Mouse (Mus musculus): Measurements from ENCODE around the gene Ankrd54. TPM values are rescaled to one million over a fixed set of nuclear protein-coding genes. Genes with fewer than 3 reads are reported as not detected.

Ankrd54 gene
- 73.8 and 77.9 TPM in 2 replicates for polyA plus RNA-seq (2016; fragmentation: Nextera tagmentation; extraction: Ambion mirVana)

DNA sequence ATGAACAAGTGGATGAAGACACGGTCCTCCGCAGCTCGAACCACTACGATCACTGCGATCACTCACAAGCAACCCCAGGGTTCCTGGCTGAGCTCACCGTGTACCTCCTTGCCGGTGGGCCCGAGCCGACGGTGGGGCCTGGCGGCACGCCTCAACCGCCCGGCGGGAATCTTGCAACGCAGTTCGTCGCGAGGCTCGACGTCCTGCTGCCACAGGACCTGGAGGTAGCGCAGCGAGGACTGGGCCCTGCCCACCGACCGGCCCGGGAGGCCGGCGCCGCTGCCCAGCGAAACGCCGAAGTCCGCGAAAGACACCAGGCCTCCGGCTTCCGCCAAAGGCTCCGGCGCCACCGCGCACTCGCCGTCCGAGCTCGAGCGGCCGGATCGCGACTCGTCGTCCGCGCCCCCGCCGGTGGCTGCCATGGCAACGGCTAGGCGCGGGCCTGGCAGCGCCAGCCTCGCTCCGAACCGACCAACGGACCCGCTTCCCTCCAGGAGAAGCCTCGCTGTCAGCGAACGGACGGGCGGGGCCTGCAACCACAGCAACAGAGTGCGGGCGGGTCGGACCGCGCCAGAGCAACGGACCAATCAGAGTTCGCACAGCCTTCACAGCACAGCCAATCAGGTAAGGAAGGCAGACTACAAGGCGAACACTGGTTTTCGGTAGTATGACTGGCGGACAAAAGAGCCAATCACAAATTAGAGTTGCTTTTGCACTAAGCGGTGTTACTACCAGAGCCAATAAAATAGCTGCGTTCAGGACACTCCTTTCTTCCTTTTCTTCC is at the start of gene Ankrd54:
Gene Ankrd54 (minus strand): TSS at position 518 of the 784 bp plus-strand sequence.
- under 1% methylated on average over 80 of the region's 80 CpGs for WGBS
- peaks cover 51% of the 10 kb centered on the region for H3K4me1 ChIP-seq
- no peaks in the 10 kb centered on the region for H3K27me3 ChIP-seq (ENCODE audit: low read depth, poor library complexity, severe bottlenecking)
- H3K4me3 ChIP-seq = peak within 1 kb of the TSS; percentile 99
- no peaks in the 10 kb centered on the region for H3K9me3 ChIP-seq (replicated peaks)
- DNase-seq (ENCODE audit: low spot score) = peak; percentile 94
- H3K36me3 ChIP-seq = peaks cover 37% of the 10 kb centered on the region
- peak within 1 kb of the TSS; percentile 89 for H3K27ac ChIP-seq

DNA sequence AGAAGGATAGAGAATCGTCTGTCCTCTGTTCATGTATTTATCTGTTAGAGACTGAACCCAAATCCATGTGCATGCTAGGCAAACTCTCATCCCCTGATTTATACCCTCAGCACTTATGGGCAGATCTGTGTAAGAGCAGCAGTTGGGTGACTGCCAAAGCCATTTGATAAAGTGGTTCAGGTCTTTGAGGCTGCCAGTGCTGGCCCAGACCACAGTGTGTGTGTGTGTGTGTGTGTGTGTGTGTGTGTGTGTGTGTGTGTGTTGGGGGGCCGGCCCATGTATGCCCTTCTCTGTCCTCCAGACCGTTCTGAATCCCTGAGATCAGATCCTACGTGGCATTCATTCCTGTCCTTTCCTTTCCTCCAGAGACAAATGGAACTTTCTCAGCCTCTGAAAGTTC is 49.1 kb upstream of the Ankrd54 start:
- peaks cover 46% of the 10 kb centered on the region for H3K4me1 ChIP-seq
- no peak for DNase-seq (ENCODE audit: low spot score)
- peaks cover 48% of the 10 kb centered on the region for H3K36me3 ChIP-seq
- no peak overlapping the region for H3K27ac ChIP-seq
- H3K9me3 ChIP-seq (replicated peaks) = no peaks in the 10 kb centered on the region
- peaks cover 14% of the 10 kb centered on the region for H3K27me3 ChIP-seq (ENCODE audit: low read depth, poor library complexity, severe bottlenecking)
- H3K4me3 ChIP-seq = no peak overlapping the region
- WGBS = 93% methylated on average over 4 of the region's 4 CpGs

DNA sequence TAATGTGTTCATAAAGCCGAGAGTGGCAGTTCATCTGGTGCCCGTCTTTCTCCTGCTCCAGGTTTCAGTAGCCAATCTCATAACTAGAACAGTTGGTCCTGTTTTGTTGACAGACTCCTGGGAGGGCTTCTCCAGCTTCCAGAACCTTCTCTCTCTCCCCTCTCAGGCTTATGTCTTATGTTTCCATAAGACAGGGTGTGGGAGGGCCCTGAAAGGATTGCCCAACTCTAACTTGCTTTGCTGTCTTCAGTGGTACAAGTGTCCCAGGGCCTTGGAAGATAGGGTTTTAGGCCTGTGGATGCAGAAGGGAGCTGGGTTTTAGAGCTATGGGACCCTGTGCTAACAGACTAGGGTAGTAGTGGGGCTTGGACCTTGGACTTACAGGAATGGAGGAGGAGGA is 47.8 kb upstream of the Ankrd54 start:
- no peak overlapping the region for H3K27ac ChIP-seq
- WGBS = 69% methylated on average over 2 of the region's 2 CpGs
- peaks cover 36% of the 10 kb centered on the region for H3K36me3 ChIP-seq
- peaks cover 47% of the 10 kb centered on the region for H3K4me1 ChIP-seq
- H3K27me3 ChIP-seq (ENCODE audit: low read depth, poor library complexity, severe bottlenecking) = peaks cover 14% of the 10 kb centered on the region
- DNase-seq (ENCODE audit: low spot score) = no peak
- peak overlapping the region; percentile 98 for H3K4me3 ChIP-seq
- H3K9me3 ChIP-seq (replicated peaks) = no peaks in the 10 kb centered on the region

DNA sequence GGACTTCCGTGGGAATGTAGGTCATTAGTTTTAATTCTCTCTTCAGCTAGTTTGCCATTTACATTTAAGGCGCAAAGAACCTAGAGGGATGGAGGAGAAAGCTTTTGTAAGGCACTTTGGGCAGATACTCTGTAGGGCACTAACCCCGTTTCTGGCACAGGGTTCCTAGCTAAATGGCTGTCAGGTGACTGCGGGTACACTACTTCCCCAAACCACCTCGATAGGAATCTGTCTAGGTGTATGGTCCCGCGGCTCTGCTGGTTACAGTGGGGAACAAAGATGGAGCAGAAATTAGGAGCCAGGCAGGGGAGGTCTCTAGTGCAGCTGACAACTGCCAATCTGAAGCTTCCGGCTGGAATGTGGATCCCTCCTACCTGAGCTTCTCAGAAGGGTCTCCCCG is 47.3 kb upstream of the Ankrd54 start:
- H3K27me3 ChIP-seq (ENCODE audit: low read depth, poor library complexity, severe bottlenecking) = peaks cover 14% of the 10 kb centered on the region
- H3K4me1 ChIP-seq = peaks cover 47% of the 10 kb centered on the region
- peak overlapping the region; percentile 98 for H3K4me3 ChIP-seq
- DNase-seq (ENCODE audit: low spot score) = no peak
- peaks cover 31% of the 10 kb centered on the region for H3K36me3 ChIP-seq
- H3K27ac ChIP-seq = 0 out of 2 replicates have a peak overlapping the region, but pooled peaks have one; percentile 97
- no peaks in the 10 kb centered on the region for H3K9me3 ChIP-seq (replicated peaks)
- WGBS = 16% methylated on average over 9 of the region's 9 CpGs

DNA sequence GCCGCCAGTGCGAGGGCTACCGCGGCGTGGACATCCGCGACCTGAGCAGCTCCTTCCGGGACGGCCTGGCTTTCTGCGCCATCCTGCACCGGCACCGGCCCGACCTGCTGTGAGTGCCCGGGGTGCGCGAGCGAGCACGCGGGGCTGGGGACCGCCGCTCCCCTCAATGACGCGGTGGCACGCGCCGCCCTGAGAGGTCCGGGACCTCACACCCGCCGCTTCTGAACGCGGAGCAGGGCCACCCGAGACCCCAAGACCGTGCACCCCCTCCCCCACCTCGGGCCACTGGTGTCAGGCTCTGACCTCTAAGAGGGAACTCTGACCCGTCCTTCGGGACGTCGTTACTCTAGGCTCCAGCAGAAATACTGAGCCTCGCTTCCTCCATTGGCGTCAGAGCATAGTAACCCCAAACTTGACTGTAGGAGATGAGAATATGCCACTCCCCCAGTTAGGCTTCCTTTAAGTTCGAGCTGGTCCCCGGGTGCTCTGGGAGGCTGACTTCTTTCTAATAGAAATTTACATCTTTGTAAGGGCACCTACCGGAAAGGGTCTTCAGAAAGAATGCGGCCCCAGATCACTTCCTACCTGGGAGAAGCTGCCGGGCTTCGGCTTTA is 46.7 kb upstream of the Ankrd54 start:
- Histone ChIP-seq H3K4me3 (peak overlapping the region; percentile 98), H3K27ac (peak overlapping the region; percentile 97), H3K27me3 (ENCODE audit: low read depth, poor library complexity, severe bottlenecking) (peaks cover 14% of the 10 kb centered on the region), H3K4me1 (peaks cover 47% of the 10 kb centered on the region), H3K9me3 (replicated peaks) (no peaks in the 10 kb centered on the region), H3K36me3 (peaks cover 25% of the 10 kb centered on the region)
- DNase-seq (ENCODE audit: low spot score) = no peak
- WGBS = under 1% methylated on average over 46 of the region's 46 CpGs

DNA sequence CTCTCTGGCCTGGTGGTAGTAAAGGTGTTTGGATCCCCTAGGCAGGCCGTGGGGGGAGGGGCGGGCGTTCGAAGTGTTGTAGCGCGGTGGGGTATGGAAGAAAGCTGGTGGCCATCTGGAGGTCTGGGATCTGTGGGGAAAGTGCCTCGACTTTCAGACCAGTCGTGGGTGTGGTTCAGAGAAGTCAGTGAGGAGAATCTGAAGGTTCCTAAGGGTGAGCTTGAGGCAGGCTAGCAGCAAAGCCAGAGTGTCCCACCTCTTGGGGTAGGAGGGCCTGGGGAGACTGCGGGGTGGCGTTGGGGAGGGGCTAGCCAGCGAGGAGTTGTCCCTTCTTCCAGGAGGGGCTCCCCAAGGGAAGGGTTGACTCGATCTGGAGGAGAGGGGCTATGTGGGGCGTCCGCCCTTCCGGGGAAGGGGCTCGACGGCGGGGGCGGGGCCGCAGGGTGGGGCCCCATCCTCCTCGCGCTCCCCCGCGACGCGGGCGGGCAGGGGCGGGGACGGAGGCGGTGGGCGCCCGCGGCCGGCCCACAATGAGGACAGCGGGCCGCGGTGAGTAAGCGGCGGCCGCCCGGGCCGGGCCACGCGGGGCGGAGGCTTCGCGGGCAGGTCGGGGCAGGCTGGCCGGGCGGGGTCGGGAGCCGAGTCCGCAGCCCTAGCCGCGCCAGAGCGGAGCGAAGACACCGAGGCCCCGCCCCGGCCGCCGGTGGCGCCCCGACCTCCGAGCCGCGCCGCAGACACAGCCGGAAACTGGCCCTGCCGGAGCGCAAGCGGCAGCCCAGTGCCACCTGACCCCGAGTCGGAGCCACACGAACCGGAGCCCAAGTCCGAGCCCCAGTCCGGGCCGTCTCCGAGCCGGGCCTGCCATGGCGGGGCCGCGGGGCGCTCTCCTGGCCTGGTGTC is 46.0 kb upstream of the Ankrd54 start, which contains the start of gene Micall1:
Gene Micall1 (plus strand): TSS at position 478 of the 900 bp plus-strand sequence.
- peak; percentile 84 for DNase-seq (ENCODE audit: low spot score)
- Histone ChIP-seq H3K27me3 (ENCODE audit: low read depth, poor library complexity, severe bottlenecking) (peaks cover 14% of the 10 kb centered on the region), H3K9me3 (replicated peaks) (no peaks in the 10 kb centered on the region), H3K4me1 (peaks cover 47% of the 10 kb centered on the region), H3K4me3 (peak within 1 kb of the TSS; percentile 98), H3K36me3 (peaks cover 19% of the 10 kb centered on the region), H3K27ac (peak within 1 kb of the TSS; percentile 97)
- WGBS = 1% methylated on average over 83 of the region's 85 CpGs

DNA sequence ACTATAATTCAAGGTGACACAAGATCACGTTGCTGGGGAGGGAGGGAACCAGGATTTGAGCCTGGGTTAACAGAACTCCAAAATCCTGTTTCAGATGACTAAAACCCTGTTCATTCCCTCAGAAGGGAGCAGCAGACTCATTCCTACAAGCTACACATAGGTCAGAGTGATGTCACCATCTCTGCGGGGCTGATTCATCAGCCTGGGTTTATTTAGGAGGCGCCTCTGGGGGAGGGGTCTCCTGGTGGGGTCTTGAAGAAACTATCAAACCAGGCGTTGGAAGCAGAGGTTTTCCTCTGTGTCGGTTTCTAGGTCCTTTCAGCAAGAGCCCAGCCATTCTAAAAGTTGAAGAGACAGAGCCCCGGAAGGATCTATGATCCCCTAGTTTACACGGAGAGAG is 45.3 kb upstream of the Ankrd54 start:
- peak; percentile 39 for DNase-seq (ENCODE audit: low spot score)
- H3K9me3 ChIP-seq (replicated peaks) = no peaks in the 10 kb centered on the region
- WGBS = 18% methylated on average over 7 of the region's 7 CpGs

DNA sequence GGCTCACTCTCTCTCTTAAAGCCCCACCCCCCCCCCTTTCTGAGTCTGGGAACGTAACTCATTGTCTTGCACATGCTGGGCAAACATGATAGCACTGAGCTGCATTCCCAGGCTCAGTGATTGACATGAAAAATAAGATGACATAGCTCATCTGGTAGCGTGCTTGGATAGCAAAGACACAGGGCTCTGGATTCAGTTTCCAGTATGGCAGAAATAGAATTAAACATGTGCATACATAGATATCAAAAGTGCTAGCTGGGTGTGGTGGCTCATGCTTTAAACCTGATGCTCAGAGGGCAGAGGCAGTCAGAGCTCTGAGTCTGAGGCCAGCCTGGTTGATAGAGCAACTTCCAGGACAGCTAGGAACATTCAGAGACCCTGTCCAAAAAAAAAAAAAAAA is 43.1 kb upstream of the Ankrd54 start:
- no peak overlapping the region for H3K27ac ChIP-seq
- peaks cover 11% of the 10 kb centered on the region for H3K27me3 ChIP-seq (ENCODE audit: low read depth, poor library complexity, severe bottlenecking)
- DNase-seq (ENCODE audit: low spot score) = no peak
- no peaks in the 10 kb centered on the region for H3K36me3 ChIP-seq
- no peak overlapping the region for H3K4me3 ChIP-seq
- 67% methylated on average over 2 of the region's 2 CpGs for WGBS
- peaks cover 46% of the 10 kb centered on the region for H3K4me1 ChIP-seq
- no peaks in the 10 kb centered on the region for H3K9me3 ChIP-seq (replicated peaks)

More for the DNA sequence above, 45.3 kb upstream of the Ankrd54 start:
- Histone ChIP-seq H3K27ac (peak overlapping the region; percentile 97), H3K36me3 (peaks cover 12% of the 10 kb centered on the region), H3K4me3 (peak overlapping the region; percentile 98), H3K27me3 (ENCODE audit: low read depth, poor library complexity, severe bottlenecking) (peaks cover 14% of the 10 kb centered on the region), H3K4me1 (peaks cover 47% of the 10 kb centered on the region)

DNA sequence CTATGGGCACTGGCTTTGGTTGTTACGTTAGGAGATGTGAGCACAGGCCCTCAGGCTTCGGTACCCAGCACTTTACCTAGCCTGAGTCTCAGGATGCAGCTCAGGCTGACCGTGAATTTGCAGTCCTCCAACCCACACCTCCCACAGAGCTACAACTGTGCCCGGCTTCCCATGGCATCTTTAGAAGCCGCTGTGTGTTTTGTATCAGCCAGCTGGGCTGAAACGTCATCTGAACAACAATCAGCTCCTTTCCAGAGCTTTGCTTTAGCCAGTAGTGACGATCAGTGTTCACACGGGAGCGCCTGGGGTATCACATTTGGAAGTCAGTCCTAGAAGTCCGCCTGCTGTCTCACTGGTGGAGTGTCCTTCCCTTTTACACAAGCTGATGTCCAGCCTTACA is 40.6 kb upstream of the Ankrd54 start:
- Histone ChIP-seq H3K27me3 (ENCODE audit: low read depth, poor library complexity, severe bottlenecking) (no peaks in the 10 kb centered on the region), H3K27ac (no peak overlapping the region), H3K9me3 (replicated peaks) (no peaks in the 10 kb centered on the region), H3K36me3 (no peaks in the 10 kb centered on the region), H3K4me3 (no peak overlapping the region), H3K4me1 (peaks cover 39% of the 10 kb centered on the region)
- DNase-seq (ENCODE audit: low spot score) = no peak
- 78% methylated on average over 10 of the region's 10 CpGs for WGBS

DNA sequence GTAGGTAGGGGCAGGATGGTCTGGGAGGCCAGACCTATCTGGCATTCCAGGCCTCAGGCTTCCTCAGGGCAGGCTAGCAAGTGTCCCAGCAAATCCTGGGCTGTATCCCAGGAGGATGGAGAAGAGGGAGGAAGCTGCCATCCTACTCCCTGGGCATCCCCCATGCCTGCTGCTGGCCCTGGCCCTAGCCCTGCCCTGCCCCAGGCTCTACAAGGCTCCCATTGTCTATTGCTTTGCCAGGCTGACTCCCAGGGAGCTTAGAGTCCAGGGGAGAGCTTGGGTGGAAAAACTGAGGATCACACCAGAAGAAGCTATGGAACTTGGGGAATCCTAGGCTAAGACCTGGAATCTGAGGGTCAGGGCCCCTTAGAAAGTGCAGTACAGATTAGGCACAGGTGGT is 38.8 kb upstream of the Ankrd54 start:
- Histone ChIP-seq H3K9me3 (replicated peaks) (no peaks in the 10 kb centered on the region), H3K36me3 (no peaks in the 10 kb centered on the region), H3K4me3 (no peak overlapping the region), H3K27me3 (ENCODE audit: low read depth, poor library complexity, severe bottlenecking) (no peaks in the 10 kb centered on the region), H3K4me1 (peaks cover 37% of the 10 kb centered on the region), H3K27ac (no peak overlapping the region; the same call in 1 of the 2 replicates)
- DNase-seq (ENCODE audit: low spot score) = no peak

DNA sequence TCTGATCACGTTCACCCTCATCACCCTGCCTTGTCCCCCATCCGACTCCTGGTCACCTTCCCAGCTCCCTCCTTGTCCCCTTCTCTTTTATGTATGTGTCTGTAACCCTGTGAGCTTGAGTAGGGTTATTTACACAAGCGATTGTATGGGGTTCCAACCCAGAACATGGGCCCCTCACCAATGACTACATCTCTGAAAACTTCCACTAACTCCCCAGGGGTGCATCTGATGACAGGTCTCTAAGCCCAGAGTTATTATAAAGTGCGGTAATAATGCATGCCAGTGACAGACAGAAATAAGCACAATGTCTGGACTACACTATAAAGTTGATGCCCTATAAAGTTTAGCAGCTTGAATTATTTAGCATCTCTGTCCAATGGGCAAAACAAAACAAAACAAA is 37.7 kb upstream of the Ankrd54 start:
- H3K9me3 ChIP-seq (replicated peaks) = no peaks in the 10 kb centered on the region
- no peak overlapping the region for H3K27ac ChIP-seq
- H3K27me3 ChIP-seq (ENCODE audit: low read depth, poor library complexity, severe bottlenecking) = no peaks in the 10 kb centered on the region
- H3K36me3 ChIP-seq = peaks cover 10% of the 10 kb centered on the region
- 84% methylated on average over 4 of the region's 4 CpGs for WGBS
- peaks cover 37% of the 10 kb centered on the region for H3K4me1 ChIP-seq
- no peak overlapping the region for H3K4me3 ChIP-seq
- no peak for DNase-seq (ENCODE audit: low spot score)

DNA sequence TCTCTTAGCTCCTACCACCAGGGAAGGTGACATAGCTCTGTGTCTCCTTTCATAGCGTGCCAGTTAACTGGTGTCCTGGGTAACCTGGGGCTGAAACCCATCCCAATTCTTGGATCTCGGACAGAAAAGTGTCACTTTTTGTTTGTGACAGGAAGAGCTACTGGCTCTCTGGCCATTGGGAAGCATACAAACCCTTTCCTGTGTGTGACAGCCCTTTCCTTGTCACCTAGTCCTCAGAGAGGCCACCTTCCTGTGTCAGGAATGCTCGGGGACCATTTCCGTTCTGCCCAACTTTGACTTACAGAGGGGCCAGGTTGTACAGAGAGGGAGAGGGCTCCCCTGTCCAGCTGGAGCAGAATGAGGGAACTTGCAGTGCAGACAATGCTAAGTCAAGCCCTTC is 36.8 kb upstream of the Ankrd54 start:
- DNase-seq (ENCODE audit: low spot score) = no peak
- Histone ChIP-seq H3K36me3 (peaks cover 20% of the 10 kb centered on the region), H3K27me3 (ENCODE audit: low read depth, poor library complexity, severe bottlenecking) (no peaks in the 10 kb centered on the region), H3K4me3 (no peak overlapping the region), H3K9me3 (replicated peaks) (no peaks in the 10 kb centered on the region), H3K4me1 (peaks cover 37% of the 10 kb centered on the region), H3K27ac (peak overlapping the region; percentile 50)
- 68% methylated on average over 4 of the region's 4 CpGs for WGBS
